Mouse (Mus musculus): ENCODE data around the gene Dysf.
"Not testable (repeated sequence)": the region's sequence is repeated elsewhere in the genome, so short reads cannot be mapped to it uniquely, and the experiment has no call there.

Gene Dysf

DNA sequence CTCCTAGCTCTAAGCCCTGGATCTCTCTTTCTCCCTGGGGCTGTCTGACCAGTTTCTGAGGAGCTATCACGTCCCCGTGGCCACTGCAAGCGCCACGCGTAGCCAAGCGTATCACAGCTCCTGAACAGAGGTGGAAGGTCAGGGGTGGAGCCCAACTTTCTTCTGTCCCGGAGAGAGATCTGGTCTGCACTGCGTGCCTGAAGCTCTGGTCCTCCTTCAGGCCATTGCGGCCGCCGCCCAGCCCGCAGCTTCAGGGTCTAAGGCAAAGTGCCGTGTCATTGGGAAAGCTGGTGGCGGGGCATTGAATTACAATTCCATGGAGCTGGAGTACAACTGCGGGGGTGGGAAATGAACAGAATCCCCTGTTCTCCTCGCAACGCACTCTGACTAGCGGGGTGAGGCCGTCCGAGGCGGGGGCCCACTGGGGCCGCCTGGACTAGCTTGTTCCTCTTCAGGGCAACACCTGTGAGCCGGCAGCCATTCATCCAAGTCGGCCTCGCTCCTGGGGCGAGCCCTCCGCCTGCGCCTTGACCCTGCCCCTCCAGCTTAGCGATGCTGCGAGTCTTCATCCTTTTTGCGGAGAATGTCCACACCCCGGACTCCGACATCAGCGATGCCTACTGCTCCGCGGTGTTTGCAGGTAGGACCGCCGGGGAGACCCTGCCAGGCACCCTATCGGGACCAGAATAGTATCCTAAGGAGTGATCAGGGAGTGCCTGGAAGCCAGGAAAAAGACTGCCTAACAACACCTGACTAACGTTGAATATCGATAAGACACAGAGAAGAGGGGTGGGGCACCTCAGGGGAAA lies at the start of gene Dysf:
Gene Dysf, plus strand, starts transcription at position 228 of the 809 bp plus-strand sequence.
- peak; percentile 38 for DNase-seq (ENCODE audit: low spot score)

DNA sequence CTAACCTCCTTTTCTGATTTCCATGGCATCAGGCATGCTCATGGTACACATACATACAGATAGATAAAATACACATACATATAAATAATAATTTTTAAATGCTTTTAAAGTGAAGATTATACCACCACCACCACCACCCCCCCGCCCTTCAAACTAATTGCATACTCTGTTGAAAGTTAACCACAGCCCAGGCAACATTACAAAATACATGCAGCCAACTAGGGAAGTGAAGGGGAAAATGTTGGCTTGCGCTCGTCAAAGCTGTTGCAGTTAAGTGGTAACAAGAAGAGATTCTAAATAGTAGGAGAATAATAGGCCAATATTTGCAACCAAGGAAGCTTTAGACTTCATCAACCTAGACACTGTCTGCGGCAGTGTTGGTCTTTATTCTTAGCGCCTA lies 20.7 kb upstream of the Dysf start:
- no peak for DNase-seq (ENCODE audit: low spot score)

DNA sequence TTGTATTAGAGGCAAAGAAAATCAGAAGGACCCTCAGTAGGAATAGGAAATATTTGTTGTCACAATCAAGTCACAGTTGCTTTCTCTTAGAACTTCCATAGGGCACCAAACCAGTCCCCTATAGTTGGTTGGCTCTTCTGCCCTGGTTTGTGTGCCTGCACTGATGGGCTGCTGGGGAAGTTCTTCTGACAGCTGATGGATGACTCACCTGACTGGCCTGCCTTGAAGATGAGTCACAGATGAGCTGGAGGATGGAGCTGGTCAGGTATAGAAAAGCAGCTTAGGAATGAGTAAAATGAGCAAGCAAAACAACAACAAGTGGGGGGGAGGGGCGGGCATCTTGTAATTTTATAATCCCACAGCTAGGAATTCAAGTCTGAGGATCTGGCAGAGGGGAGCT lies 5.7 kb upstream of the Dysf start:
- no peak for DNase-seq (ENCODE audit: low spot score)

DNA sequence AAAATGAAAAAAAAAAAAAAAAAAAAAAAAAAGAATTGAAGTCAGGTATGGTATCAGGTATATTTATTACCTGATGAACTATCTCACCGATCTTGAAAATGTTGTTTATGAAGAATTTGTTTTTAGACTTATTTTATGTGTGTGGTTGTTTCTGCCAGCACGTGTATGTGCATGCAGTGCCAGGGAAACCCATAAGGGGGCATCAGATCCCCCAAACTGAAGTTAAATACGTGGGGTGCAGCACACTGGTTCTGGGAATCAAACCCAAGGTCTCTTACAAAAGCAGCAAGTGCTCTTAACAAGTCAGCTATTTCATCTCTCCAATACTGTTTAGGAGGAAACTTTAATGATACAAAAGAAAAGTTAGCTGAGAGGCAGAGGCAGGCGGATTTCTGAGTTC lies 4.1 kb upstream of the Dysf start:
- no peak for DNase-seq (ENCODE audit: low spot score)

DNA sequence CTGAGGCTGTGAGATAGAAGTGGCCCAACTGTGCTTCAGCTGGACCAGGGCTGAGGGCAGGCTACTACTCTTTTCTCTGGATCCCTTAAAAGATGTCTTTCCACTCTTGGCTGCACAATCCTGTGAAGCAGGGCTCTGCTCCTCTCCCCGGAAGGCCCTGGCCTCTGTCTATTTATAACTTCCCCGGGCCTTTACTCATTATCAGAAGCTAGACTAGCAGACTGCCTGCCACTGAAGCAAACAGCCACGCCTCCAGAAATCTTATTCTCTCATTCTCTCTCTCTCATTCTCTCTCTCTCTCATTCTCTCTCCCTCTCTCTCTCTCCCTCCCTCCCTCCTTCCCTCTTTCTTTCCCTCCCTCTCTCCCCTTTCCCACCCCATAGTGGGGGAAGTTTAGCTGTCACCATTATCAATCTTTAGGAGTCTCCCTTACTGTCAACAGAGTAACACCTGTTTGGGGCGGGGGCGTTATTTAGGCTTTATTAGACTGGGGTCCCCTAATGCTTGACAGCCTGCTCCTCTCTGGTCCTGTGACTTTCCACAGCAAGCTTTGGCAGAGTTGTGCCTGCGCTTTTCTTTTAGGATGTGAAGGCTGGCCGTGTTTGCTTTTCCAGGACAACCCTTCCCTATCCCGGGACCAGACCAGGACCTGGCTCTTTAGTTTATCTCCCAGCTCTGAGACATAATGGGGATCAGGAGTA lies 932 bp downstream of the Dysf start:
- DNase-seq (ENCODE audit: low spot score) = no peak

DNA sequence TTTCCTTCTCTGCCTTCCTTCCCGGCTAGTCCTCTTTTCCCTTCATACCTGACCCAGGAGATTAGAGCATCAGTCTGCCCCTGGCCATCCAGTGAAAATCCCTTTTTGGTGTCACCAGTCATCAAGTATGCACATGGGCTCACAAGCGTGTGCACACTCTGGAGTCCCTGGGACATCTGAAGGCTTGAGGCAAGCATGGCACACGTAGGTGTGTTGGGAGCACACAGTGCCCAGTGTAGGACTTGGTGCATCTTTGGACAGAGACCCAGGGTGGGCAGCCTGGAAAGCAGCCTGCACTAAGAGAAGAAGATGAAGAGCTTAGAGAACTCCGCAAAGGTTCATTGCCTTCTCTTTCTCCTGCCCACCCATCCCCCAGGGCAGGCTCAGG lies 1.5 kb downstream of the Dysf start:
- no peak for DNase-seq (ENCODE audit: low spot score)

DNA sequence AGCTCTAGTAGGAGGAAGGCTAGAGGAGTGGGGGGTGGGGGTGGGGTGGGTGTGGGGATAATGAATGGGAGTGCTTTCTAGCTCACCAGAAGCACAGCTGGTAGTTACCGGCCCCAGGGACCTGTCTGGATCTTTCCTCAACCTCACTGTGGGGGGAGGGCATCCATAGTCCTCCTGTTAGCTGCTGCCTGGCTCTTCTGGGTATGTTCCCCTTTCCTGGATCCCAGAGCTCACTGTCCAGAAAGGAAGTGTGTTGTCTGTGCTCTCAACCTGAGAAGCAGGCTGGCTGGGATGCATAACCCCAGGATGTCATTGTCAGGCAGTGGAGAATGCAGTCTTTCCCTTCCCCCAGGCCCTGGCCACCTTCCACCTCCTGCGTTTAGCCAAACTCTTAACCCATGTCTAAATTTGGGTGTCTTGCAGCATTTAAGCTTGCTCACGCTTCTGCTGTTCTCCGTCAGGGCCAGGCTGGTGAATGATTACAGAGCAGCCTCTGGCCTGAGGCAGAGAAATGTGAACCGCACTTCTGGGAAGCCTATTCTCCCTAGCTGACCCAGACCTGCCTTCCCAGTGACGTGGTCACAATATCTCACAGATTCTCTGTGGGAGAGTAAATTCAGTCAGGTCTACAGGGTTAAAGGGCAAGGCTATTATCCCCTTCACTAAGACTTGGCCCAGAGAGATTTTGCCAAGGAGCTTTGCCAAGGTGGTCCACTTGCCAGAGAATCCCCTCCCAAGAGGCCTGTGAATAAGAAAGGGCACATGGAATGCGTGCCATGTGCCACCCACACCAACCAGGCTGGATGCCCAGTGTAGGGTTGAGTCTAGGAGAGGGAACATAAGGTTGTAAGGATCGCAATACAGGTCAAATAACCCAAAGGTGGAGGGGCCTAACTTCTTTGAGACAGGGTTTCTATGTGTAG lies 2.2 kb downstream of the Dysf start:
- DNase-seq (ENCODE audit: low spot score) = no peak

DNA sequence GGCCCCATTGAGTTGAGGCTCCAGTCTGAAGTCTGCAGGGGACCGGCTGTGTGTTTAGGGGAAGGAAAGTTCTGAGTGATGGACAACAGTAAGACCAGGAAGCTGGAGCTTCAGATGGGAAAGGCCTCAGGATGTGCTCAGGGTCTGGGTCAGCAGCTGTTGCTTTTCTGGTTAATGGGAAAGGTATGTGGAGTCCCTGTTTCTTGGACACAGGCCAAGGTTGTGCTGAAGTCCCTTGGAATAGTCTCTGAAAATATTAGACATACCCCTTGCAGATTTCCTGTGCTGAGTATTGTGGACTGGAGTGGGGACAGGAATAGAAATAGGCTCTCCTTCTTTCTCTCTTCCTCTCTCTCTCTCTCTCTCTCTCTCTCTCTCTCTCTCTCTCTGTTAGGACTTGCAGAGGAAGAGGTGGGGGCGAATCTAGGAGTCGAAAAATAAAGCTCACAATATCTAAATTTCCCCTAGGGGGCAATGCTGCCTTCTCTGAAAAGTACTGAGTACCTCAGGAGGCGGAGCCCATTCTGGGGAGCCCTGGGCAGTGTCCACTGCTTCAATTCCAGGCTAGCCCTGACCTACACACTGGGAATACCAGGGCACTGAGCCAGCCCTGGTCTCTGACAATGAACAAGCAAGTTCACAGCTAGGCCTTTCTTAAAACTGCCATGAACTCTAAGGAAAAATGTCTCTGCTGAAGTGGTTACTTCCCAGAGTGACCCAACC lies 6.7 kb downstream of the Dysf start:
- DNase-seq (ENCODE audit: low spot score) = not testable (repeated sequence)

DNA sequence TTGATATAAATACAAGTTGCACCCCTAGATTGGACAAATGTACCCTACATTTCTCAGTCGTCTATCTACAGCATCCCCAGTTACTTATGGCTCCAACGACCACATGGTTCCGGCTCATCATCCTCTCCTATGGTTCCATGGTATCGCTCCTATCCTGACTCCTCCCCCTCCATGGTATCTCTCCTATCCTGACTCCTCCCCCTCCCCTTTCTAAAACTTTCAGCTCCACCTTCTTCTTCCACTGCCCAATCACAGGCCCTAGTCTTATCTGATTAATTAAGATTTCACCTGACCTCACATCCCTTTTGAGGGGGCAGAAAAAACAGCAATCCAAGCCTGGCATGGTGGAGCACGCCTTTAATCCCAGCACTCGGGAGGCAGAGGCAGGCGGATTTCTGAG lies 8.5 kb downstream of the Dysf start:
- DNase-seq (ENCODE audit: low spot score) = no peak

DNA sequence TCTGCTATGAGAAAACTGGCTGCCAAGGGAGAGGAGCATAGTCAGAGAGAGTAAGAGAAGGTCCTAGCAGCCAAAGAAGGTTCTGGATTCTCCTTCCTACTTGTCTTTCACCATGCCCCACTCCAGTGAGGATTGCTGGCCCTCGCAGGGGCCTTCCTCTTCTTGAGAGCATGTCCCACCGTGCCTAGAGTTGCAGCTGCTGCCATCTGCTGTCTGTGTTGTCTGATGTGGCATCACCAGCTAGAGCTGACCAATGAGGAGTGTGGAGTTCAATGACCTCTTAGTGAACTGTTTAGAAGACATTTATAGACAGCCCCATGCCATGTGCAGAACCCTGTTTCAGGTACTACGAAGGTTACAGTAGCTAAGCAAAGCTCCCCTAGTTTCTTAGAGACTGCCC lies 9.0 kb downstream of the Dysf start:
- no peak for DNase-seq (ENCODE audit: low spot score)

DNA sequence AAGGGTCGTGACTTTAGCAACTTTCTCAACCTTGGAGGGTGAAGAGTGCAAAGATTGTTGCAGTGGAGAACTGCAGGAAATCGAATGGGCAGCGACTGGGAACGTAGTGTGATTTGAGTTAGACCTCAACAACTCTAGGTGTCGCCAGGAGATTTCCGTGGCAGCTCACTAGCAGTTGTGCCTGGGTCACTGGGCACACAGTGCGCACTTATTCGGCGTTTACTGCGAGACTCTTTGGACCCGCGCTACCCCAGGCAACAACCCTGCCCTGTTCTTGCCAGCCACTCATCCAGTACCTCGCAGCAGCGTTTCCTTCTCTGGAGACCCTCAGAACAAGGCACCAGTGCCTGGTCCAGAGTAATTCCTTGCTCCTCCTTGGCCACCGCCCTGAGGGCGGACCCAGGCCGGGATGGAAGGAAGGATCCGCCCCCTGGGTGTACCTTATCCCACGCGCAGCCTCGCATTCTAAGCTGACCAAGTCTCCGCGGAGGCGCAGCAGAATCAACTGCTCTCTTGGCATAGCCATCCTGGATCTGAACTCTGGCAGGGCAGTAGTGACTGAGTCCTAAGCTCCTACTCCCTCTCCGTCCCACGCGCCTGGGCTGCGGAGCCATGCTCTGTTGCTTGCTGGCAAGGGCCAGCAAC lies 10.6 kb downstream of the Dysf start:
- peak; percentile 27 for DNase-seq (ENCODE audit: low spot score)

DNA sequence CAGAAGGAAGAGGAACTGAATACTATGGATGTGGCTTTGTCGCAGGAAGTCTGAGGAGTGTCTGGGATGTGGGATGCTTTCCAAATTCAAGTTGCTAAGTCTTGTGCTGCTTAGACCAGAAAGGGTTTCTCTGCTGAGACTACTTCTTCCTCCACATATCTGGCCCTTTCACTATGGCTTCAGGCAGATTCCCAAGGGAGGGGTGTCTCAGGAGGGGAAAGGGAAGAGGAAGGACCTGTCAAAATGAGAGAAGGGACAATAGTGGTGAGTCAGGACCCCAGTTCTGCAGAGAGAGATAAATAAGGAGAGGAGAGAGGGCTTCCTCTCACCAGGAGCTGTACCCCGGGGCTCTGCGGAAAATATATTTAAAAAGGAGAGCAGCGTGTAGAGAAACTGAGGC lies 11.6 kb downstream of the Dysf start:
- no peak for DNase-seq (ENCODE audit: low spot score)

DNA sequence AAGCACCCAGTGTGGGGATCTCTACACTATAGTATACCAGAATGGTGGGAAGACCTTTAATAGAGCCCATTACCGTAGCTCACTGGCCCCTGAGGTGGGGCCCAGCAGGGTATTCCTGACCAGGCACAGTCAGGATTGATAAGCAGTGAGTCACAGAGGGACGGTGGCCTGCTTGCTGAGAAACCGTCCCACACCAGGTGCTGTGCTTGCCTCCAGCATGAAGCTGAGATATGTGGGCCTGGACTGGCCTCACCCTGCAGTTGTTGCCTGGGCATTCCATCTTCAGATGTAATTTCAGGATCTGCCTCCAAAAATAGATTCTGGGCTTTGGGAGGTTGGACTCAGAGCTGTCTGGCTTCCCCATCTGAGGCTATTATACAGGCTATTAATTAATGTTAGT lies 13.6 kb downstream of the Dysf start:
- DNase-seq (ENCODE audit: low spot score) = no peak

DNA sequence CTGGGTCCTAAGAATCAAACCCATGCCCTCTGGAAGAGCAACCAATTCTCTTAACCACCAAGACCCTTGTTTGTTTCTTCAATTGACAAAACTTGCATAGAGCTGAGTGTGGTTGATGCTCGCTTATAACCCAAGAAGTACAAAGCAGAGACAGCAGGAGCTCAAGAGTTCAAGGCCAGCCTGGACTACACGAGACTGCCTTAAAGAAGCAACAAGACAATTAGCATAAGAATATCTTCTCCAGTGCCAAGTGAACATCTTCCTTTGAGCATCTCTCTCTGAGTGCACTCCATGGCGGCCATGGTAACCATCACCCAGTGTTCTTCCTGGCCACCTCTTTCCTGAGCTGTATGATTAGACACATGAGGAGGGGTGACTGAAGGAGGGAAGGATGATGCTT lies 17.2 kb downstream of the Dysf start:
- no peak for DNase-seq (ENCODE audit: low spot score)

DNA sequence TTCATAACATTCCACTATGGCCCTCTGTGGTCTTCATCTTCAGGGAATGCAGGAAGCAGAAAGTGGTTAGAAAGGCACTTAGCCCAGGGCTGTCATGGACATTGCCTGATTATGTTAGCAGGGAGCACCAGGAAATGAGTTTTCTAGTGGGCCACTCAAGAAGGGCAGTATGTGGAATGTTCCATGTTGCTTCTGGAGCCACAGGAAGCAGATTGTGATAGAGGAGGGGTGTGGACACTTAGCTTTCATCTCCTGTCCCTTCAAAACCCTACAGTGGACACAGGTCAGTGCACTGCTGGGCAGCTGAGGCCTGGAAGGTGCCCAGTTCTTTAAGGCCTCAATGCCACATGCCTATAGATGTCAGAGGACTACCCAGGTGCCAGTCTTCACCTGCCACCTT lies 20.4 kb downstream of the Dysf start:
- no peak for DNase-seq (ENCODE audit: low spot score)

DNA sequence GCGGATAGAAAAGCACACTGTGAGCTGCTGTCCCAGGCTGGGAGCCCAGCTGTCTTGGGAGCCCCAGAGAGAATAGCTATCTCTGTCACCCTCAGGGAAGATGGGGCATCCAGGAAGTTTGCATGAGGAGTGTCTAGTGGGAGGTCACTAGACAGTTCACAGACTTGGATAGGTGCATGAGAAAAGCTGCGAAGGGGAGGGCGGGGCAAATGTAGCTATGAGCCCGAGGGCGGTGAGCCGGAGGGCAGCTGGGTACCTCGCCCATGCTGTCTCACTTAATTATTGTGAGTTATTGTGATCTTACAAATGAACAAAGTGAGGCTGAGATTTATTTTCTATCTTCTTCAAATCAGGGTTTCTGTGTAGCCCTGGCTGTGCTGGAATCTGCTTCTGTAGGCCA lies 21.4 kb downstream of the Dysf start:
- DNase-seq (ENCODE audit: low spot score) = no peak

DNA sequence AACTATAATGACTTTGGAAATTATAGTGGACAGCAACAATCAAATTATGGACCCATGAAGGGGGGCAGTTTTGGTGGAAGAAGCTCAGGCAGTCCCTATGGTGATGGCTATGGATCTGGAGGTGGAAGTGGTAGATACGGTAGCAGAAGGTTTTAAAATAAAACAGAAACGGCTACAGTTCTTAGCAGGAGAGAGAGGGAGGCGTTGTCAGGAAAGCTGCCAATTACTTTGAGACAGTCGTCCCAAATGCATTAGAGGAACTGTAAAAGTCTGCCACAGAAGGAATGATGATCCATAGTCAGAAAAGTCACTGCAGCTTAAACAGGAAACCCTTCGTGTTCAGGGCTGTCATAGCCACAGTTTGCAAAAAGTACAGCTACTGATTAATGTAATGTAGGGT lies 24.1 kb downstream of the Dysf start:
- not testable (repeated sequence) for DNase-seq (ENCODE audit: low spot score)

DNA sequence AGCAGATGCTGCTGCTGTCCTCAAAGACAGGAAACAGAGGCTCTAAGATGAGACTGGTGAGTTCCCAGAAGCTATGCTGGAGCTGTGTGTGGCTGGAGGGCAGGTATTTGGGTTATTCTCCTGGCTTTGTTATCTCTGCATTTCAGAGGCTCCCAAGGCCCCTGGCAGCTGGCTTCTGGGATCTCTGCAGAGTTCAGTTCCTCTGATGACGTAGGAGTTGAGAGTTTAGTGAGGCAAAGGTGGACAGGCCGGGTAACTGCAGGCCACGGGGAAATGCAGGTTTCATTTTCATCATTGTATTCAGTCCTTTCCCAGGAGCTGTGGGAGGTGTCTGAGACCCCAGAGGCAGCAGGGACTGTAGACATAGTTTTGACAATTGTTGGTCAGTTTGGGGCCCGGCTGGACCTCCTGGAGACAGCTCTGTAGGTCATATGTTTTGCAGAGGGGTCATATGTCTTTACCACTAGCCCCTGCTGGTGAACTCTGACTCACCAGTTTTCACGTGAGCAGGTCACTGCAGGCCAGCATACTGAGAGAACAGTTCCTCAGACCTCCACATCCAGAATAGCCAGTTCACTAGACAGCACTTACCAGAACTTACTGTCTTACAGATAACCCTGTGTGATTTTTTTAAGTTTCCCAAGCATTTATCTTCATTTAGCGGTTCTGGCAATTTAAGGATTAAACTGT lies 35.0 kb downstream of the Dysf start:
- no peak for DNase-seq (ENCODE audit: low spot score)

DNA sequence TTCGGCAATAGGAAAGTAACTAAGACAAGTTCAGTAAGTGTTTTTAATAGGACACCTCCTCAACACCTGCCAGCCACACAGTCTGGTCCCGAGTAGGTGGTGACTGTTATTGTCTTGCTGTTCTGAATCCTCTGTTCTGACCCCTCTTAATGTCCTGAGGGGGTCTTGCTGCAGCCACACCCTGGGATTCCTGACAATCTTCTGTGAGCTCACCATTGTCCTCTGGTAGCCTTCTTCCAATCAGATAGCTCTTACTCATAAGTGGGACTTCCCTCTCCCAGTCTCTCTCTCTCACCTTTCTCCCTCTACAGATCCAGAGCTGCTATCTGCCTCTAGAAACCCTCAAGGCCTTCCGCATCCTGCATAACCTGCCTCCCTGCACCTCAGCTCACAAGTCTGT lies 36.3 kb downstream of the Dysf start:
- no peak for DNase-seq (ENCODE audit: low spot score)

DNA sequence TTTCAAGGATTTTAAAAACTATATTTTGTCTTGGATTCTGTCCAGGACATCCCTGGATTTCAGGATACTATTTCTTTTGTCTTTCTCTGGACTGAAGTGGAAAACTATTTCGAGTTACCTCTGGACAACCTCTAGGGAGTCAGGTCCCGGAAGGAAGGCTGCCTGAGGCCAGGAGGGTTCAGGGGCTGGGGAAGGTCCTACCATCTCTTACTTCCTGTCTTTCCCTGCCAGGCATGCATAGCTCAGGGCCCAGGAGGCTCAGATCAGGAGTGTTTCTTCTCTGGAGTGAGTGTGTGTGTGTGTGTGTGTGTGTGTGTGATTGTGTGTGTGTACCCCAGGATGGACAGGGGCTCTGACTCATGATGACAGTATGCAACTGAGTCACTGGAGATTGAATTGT lies 40.5 kb downstream of the Dysf start:
- DNase-seq (ENCODE audit: low spot score) = no peak

DNA sequence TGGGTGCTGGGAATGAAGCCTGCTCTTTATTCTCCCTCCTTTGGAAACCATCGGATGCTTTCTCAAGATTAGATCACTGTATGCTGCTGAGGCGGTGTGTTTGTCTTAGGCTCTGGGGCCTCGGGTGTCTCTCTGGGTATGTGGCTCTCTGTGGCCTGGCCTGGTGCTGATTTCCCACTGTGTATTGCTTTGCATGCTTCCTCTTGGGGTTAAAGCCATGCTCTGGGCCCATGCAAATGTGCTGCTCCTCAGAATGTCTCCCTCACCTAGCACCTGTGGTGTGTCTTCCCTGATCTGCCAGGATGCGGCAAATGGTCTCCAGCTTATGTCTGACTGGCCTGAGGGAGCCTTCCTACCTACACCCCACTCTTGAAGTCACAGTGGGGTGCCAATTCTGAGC lies 41.8 kb downstream of the Dysf start:
- no peak for DNase-seq (ENCODE audit: low spot score)
